Mouse (Mus musculus) hindbrain, embryonic 15.5 days (tissue): ENCODE data around the gene Cradd. TPM values are rescaled to one million over a fixed set of nuclear protein-coding genes. Genes with fewer than 3 reads are reported as not detected.

Experiments used
- ATAC-seq: fragments of 200-750 bp; cut with Nextera tagmentation; 2 replicates; pipeline ENCODE4 v1.8.0; 2017; ENCODE audit warnings: low read depth, moderate number of reproducible peaks, moderate TSS enrichment; ENCODE audit not compliant: low FRiP score
- H3K27ac ChIP-seq: fragments of 300-500 bp; sonication (generic); replicated peaks from 2 replicates; pipeline ENCODE4 v1.5.1; 2015; ENCODE audit warnings: mild to moderate bottlenecking, inconsistent platforms
- H3K27me3 ChIP-seq: fragments of 300-500 bp; sonication (generic); 2 replicates; pipeline ENCODE4 v1.6.1; 2015; ENCODE audit warnings: control low read depth, inconsistent platforms
- H3K36me3 ChIP-seq: fragments of 300-500 bp; sonication (generic); 2 replicates; pipeline ENCODE4 v1.6.1; 2015; ENCODE audit warnings: control low read depth, inconsistent platforms
- H3K4me1 ChIP-seq: fragments of 300-500 bp; sonication (generic); replicated peaks from 2 replicates; pipeline ENCODE4 v1.6.1; 2015; ENCODE audit warnings: control low read depth, inconsistent platforms
- H3K4me2 ChIP-seq: fragments of 300-500 bp; sonication (generic); 2 replicates; pipeline ENCODE4 v1.6.1; 2015; ENCODE audit warnings: moderate library complexity, mild to moderate bottlenecking, inconsistent platforms
- H3K4me3 ChIP-seq: fragments of 300-500 bp; sonication (generic); 2 replicates; pipeline ENCODE4 v1.5.1; 2015; ENCODE audit warnings: mild to moderate bottlenecking, inconsistent platforms
- H3K9ac ChIP-seq: fragments of 300-500 bp; sonication (generic); 2 replicates; pipeline ENCODE4 v1.6.1; 2015; ENCODE audit warnings: inconsistent platforms
- H3K9me3 ChIP-seq: fragments of 300-500 bp; sonication (generic); 2 replicates; pipeline ENCODE4 v1.6.1; 2016; ENCODE audit warnings: control low read depth, inconsistent platforms
- WGBS: fragments of 180-500 bp; shearing (Covaris S2); methylation state at CpG from one replicate; pipeline ENCODE4 v1.1.7; 2015; 5-methylcytosine and 5-hydroxymethylcytosine counted together
- polyA plus RNA-seq: library from polyadenylated mRNA; unstranded; fragments of >200 nt; fragmentation: Nextera tagmentation; extraction: Ambion mirVana; gene quantifications from 2 replicates; pipeline ENCODE4 v1.2.1, GENCODE M21; 2015

Cradd gene
- polyA plus RNA-seq, 1 experiment from 2014 or later: 9.4 TPM

DNA sequence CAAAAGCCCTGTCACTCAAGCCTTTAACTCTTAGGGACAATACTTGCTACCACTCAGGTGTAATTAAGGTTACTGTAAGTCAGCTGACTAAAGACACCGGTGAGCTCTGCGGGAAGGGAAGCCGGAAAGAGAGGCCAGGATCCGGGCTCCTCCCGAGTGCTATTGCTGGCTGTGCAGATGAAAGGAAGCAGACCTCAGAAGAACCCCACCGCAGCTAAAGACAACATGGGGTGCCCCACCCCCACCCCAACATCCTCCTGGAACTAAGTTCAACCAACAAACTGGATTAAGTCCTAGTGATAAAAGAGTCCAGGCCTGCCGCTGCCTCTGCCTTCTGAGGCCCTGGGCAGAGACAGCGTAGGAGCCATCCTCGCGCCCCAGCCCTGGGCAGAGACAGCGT is 61.5 kb downstream of the Cradd start:
- Histone ChIP-seq H3K36me3 (no peaks in the 10 kb centered on the region), H3K27me3 (peaks cover 22% of the 10 kb centered on the region), H3K4me3 (no peak overlapping the region), H3K4me1 (peaks cover 22% of the 10 kb centered on the region), H3K27ac (no peak overlapping the region), H3K4me2 (no peak overlapping the region), H3K9me3 (no peaks in the 10 kb centered on the region), H3K9ac (no peak overlapping the region)
- ATAC-seq: no peak
- WGBS: 42% methylated on average over 11 of the region's 11 CpGs

DNA sequence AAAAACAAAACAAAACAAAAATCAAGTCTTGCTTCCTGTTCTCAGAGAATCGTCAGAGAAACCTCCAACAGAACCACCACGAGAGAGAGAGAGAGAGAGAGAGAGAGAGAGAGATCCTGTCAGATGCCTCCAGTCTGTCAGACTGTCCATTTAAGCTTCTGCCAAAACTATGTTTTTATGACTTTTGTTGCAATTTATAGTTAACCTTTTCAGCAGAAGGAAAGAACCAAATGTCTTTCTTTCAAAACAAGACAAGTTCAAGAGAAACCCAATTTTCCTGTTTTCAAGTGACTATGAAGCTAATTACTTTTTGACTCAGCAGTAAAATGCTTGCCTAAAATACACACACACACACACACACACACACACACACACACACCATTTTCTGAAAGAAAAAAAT is 62.7 kb downstream of the Cradd start:
- H3K27ac ChIP-seq: no peak overlapping the region
- H3K9me3 ChIP-seq: no peaks in the 10 kb centered on the region
- no peak for ATAC-seq
- H3K9ac ChIP-seq: no peak overlapping the region
- H3K4me1 ChIP-seq: peaks cover 25% of the 10 kb centered on the region
- H3K27me3 ChIP-seq: peaks cover 22% of the 10 kb centered on the region
- H3K4me3 ChIP-seq: no peak overlapping the region
- H3K36me3 ChIP-seq: no peaks in the 10 kb centered on the region
- no peak overlapping the region for H3K4me2 ChIP-seq
- 58% methylated on average over 2 of the region's 2 CpGs for WGBS

DNA sequence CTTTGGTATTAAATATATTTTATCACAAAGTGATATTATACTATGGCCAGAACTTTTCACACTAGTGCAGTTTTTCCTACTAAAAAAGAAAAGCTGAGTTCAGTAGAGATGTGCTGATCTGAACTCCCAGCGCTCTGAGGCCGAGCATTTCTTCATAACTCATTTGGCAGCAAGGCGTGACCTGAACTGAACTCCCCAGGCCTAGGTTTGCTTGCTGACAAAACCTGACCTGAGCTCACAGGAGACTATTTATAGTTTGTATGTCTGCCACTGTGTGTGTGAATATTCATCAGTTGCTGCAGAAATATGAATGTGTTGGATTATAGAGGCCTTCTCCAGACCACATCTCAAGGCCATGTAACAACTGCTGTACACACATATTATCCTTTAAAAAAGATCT is 63.5 kb downstream of the Cradd start:
- Histone ChIP-seq H3K4me1 (peaks cover 29% of the 10 kb centered on the region), H3K9ac (no peak overlapping the region), H3K27ac (no peak overlapping the region), H3K36me3 (no peaks in the 10 kb centered on the region), H3K9me3 (no peaks in the 10 kb centered on the region), H3K4me2 (no peak overlapping the region), H3K27me3 (peaks cover 15% of the 10 kb centered on the region), H3K4me3 (no peak overlapping the region)
- WGBS: 83% methylated on average over 3 of the region's 3 CpGs
- ATAC-seq: no peak

DNA sequence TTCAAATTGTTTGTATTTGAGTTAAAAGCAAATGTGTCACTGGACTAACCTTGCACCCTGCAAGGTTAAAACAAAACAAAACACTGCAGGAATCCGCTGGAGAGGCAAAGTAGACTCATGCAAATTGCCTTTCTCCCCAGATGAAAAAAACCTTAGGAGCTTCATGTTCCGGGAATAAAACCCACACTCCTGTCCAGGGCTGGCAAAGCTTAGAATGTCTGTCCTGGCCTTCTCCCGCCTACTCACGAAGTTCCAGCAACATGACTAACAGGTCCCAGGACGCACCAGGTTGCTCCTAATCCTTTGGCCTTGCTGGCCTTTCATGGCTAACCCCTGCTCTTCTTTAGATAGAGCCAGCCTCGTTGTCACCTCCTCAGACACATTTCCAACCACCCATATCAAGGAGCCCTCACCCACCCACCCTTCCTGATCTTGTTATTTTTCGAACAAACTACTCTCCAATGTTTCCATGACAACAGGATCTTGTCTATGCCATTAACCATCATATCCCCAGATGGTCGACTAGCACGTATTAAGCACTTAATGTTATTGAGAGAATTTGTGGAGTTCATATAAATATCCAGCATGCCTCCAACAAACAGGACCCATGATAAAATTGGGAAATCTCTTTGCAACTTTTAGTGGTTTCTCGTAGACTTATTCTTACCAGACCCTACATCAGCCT is 65.3 kb downstream of the Cradd start:
- H3K4me1 ChIP-seq: peaks cover 33% of the 10 kb centered on the region
- 61% methylated on average over 10 of the region's 10 CpGs for WGBS

DNA sequence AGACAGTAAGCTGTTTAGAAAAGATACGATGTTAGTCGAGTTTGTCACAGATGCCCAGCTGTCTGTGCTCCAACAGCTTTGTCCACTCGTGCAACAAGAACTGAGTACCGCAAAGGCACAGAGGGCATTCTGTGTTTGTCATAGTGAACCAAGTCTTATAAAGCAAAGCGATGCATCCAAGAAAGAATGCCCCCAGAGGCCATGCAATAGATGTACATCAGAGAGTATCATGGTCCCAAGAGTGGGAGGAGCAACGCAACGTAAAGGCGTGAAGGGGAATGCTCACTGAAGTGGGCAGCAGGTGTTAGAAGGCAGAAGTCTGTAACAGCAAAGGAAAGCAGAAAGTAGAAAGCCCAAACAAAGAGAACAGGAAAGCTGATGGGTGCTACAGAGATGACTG is 66.0 kb downstream of the Cradd start:
- WGBS: 45% methylated on average over 8 of the region's 8 CpGs
- H3K36me3 ChIP-seq: no peaks in the 10 kb centered on the region
- no peak overlapping the region for H3K4me3 ChIP-seq
- no peak overlapping the region for H3K9ac ChIP-seq
- H3K27me3 ChIP-seq: peaks cover 5% of the 10 kb centered on the region; the same call in 1 of the 2 replicates
- H3K27ac ChIP-seq: no peak overlapping the region
- no peak for ATAC-seq
- H3K4me1 ChIP-seq: peaks cover 33% of the 10 kb centered on the region
- no peak overlapping the region for H3K4me2 ChIP-seq
- no peaks in the 10 kb centered on the region for H3K9me3 ChIP-seq

More for the DNA sequence above, 65.3 kb downstream of the Cradd start:
- Histone ChIP-seq H3K9ac (no peak overlapping the region), H3K4me3 (no peak overlapping the region), H3K9me3 (no peaks in the 10 kb centered on the region), H3K4me2 (no peak overlapping the region), H3K27ac (no peak overlapping the region), H3K27me3 (peaks cover 11% of the 10 kb centered on the region), H3K36me3 (no peaks in the 10 kb centered on the region)
- no peak for ATAC-seq

DNA sequence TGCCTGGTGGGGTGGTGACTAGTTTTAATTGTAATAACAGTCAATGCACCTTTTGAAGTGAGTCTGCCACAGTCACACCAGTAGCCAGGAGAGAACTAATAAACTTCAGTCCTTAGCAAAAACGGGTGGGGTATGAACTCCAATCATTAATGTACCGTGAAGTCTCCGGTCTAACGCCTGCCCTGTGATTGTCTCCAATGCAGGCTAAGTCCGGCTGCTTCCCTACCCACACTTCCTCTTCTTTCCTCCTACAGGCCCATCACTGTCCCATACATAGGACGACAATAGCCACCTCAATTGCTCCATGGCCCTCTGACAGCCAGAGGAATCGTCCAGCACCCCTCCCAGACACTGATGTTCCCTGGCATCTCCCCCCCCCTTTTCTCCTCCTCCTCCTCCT is 67.8 kb downstream of the Cradd start:
- Histone ChIP-seq H3K4me2 (no peak overlapping the region), H3K4me1 (peaks cover 33% of the 10 kb centered on the region), H3K4me3 (no peak overlapping the region), H3K9me3 (no peaks in the 10 kb centered on the region), H3K27ac (no peak overlapping the region), H3K27me3 (no peaks in the 10 kb centered on the region), H3K9ac (no peak overlapping the region), H3K36me3 (no peaks in the 10 kb centered on the region)
- WGBS: 6% methylated on average over 7 of the region's 7 CpGs
- ATAC-seq: no peak

DNA sequence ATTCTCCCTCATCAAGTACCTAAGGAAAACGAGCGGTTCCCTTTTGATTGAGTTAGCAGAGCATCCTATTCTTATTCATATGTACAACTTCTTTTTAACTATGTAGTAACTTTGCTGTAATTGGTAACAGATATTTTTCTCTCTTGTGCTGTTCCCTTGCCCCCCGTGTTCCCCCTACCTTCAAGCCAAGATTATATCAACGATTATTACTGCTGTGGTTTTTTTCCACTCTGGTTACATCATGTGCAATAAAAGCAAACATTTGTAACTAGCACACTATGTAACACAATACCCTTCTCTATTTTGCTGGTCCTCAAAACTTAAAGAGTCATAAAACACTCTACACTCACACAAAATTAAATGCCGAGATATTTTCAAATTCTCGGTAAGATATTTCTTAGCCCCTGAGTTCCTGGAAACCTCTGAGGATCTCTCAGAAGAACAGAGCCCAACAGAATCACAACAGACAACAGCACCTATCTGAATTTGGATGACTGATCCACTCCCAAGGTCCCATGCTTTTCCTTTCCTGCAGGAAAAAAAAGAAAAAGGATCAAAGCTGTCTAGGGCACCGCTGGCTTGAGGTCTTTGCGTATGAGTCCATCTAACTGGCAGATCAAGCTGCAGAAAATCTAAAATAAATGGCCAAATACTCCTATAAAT is 68.8 kb downstream of the Cradd start:
- no peak for ATAC-seq
- Histone ChIP-seq H3K36me3 (no peaks in the 10 kb centered on the region), H3K27me3 (no peaks in the 10 kb centered on the region), H3K27ac (no peak overlapping the region; the same call in 1 of the 2 replicates), H3K4me3 (no peak overlapping the region), H3K4me2 (0 out of 2 replicates have a peak overlapping the region, but pooled peaks have one; percentile 33), H3K9ac (no peak overlapping the region), H3K4me1 (peaks cover 33% of the 10 kb centered on the region), H3K9me3 (no peaks in the 10 kb centered on the region)
- WGBS: 70% methylated on average over 8 of the region's 8 CpGs

DNA sequence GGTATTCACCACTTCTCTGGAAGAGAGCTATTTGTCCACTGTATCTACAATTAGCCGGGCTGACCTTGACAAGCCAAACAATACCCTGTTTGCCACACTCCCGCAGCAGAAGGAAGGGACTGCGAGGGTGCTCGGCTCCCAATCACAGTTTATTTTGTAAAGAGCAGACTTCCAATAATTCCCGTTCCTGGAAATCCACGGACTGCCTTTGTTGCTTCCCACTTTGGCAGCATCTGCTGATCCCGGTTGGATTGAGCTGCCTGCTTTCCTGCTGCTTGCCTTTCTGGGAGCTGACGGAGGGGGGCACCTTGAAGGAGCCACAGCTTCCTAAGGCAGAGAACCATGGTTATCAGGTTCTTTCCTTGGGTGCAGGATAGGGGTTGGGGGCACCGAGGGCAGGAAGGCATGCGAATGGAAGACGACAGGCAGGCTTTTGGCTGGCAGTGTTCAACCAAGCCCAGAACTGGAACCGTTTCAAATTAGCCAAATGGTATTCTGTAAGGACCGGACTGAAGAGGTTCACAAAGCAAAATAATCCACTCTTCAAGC is 69.4 kb downstream of the Cradd start:
- no peaks in the 10 kb centered on the region for H3K27me3 ChIP-seq
- no peak overlapping the region for H3K4me3 ChIP-seq
- 21% methylated on average over 13 of the region's 13 CpGs for WGBS
- no peak overlapping the region for H3K9ac ChIP-seq
- H3K27ac ChIP-seq: no peak overlapping the region; the same call in 1 of the 2 replicates
- peak overlapping the region; percentile 33 for H3K4me2 ChIP-seq
- no peaks in the 10 kb centered on the region for H3K36me3 ChIP-seq
- ATAC-seq: no peak
- H3K4me1 ChIP-seq: peaks cover 33% of the 10 kb centered on the region
- no peaks in the 10 kb centered on the region for H3K9me3 ChIP-seq

DNA sequence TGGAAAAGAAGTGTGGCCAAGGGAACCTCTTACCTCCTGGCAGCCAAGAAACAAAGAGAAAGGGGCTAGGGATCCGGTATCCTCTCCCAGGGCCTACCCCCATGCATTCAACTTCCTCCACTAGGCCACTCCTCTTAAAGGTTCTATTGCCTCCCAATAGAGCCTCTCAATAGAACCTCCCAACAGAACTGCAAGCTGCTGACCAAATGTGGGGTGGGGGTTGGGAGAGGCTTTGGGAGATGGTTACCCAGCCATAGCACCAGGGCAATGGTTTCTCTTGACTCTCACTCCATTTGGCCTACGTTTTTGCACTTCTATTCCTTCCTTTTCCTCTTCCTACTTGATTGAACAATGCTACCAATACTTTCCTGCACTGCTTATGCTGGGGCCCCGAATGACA is 69.9 kb downstream of the Cradd start:
- H3K4me3 ChIP-seq: no peak overlapping the region
- H3K9ac ChIP-seq: no peak overlapping the region
- H3K36me3 ChIP-seq: no peaks in the 10 kb centered on the region
- no peaks in the 10 kb centered on the region for H3K9me3 ChIP-seq
- ATAC-seq: no peak
- no peak overlapping the region for H3K27ac ChIP-seq
- WGBS: 27% methylated on average over 3 of the region's 3 CpGs
- no peaks in the 10 kb centered on the region for H3K27me3 ChIP-seq
- peak overlapping the region; percentile 33 for H3K4me2 ChIP-seq
- H3K4me1 ChIP-seq: peaks cover 33% of the 10 kb centered on the region

DNA sequence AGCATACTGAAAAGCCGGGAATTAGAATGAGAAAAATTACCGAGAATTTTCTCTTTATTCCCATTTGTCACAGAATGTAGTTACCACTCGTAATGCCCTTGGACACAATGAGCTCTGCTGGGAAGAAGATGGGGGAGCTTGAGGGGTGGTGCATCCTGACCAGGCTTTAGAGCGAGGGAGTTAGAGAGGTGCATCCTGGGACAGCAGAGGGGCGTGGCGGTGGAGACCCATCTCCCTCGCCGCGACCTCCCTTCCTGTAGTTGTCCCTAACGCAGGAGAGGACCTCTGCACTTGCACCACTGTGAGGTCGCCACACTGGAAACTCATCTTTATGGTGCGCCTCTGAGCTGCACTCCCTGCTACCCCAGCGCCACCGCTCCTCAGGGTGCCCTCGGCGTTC is 72.3 kb downstream of the Cradd start:
- Histone ChIP-seq H3K4me3 (no peak overlapping the region), H3K36me3 (no peaks in the 10 kb centered on the region), H3K4me2 (no peak overlapping the region), H3K9me3 (no peaks in the 10 kb centered on the region), H3K4me1 (peaks cover 22% of the 10 kb centered on the region), H3K27me3 (no peaks in the 10 kb centered on the region), H3K9ac (no peak overlapping the region), H3K27ac (no peak overlapping the region)
- 62% methylated on average over 16 of the region's 16 CpGs for WGBS
- ATAC-seq: no peak

DNA sequence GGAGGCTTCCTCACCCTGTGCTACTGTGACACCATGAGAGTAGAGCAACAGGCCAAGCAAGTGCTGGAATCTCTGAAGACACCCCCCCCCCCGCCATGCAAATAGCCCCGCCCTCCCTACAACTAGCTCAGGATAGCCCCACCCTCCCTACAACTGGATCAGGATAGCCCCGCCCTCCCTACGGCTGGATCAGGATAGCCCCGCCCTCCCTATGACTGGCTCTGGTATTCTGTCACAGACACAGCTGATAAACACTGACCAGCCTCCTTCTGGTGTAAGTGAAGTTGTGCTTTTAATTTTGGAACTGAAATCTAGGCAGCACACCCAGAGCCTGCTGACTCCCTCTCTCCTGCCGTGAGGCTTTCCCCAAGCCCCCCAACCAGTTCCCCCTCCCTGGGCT is 75.6 kb downstream of the Cradd start:
- H3K27ac ChIP-seq: no peak overlapping the region
- H3K4me2 ChIP-seq: no peak overlapping the region
- 52% methylated on average over 6 of the region's 6 CpGs for WGBS
- H3K36me3 ChIP-seq: no peaks in the 10 kb centered on the region
- no peak overlapping the region for H3K4me3 ChIP-seq
- H3K27me3 ChIP-seq: no peaks in the 10 kb centered on the region
- H3K9me3 ChIP-seq: no peaks in the 10 kb centered on the region
- peaks cover 4% of the 10 kb centered on the region; the same call in 1 of the 2 replicates for H3K4me1 ChIP-seq
- no peak overlapping the region for H3K9ac ChIP-seq
- no peak for ATAC-seq

DNA sequence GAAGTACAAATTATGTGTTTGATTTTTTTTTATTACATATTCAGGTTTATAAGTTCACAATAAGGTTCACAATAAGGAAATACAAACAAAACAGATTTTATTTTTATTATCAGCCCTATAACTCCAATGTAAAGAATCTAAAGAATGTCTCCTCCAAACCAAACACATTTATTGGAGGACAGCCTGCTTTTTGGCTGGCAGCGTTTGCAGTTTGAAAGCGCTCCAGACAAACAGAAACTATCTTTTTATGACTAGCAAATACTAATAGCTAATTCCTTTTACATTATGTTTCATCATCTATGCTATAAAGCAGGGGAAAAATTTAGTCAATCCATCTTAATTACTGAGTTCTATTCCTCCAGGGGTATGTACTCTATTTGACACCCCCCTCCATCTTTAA is 77.2 kb downstream of the Cradd start:
- Histone ChIP-seq H3K27ac (no peak overlapping the region), H3K4me3 (no peak overlapping the region), H3K36me3 (no peaks in the 10 kb centered on the region), H3K27me3 (no peaks in the 10 kb centered on the region), H3K4me2 (no peak overlapping the region), H3K4me1 (peaks cover 4% of the 10 kb centered on the region; the same call in 1 of the 2 replicates), H3K9me3 (no peaks in the 10 kb centered on the region), H3K9ac (no peak overlapping the region)
- ATAC-seq: no peak
- 85% methylated on average over 2 of the region's 2 CpGs for WGBS
